Mouse (Mus musculus) monocyte, adult 5-6 weeks (primary cell): Measurements from ENCODE around the gene Coro7. TPM values are rescaled to one million over a fixed set of nuclear protein-coding genes. Genes with fewer than 3 reads are reported as not detected.
"Not testable (repeated sequence)": the region's sequence is repeated elsewhere in the genome, so short reads cannot be mapped to it uniquely, and the experiment has no call there.

Source experiments
- ATAC-seq: fragments of 153-309, 156-312 bp; replicated peaks from 2 replicates; pipeline ENCODE4 v1.8.0; 2017; ENCODE audit warnings: mild to moderate bottlenecking; ENCODE audit not compliant: low TSS enrichment, insufficient number of reproducible peaks, severe bottlenecking, poor library complexity, low FRiP score
- total RNA-seq: library from RNA; stranded (forward); fragments of 200-1000, 200-491, 200-594 nt; gene quantifications from 3 replicates; pipeline ENCODE4 v1.2.3, GENCODE M21; 2017

The Coro7 gene
- total RNA-seq, 1 experiment from 2014 or later = 29.8 TPM

DNA sequence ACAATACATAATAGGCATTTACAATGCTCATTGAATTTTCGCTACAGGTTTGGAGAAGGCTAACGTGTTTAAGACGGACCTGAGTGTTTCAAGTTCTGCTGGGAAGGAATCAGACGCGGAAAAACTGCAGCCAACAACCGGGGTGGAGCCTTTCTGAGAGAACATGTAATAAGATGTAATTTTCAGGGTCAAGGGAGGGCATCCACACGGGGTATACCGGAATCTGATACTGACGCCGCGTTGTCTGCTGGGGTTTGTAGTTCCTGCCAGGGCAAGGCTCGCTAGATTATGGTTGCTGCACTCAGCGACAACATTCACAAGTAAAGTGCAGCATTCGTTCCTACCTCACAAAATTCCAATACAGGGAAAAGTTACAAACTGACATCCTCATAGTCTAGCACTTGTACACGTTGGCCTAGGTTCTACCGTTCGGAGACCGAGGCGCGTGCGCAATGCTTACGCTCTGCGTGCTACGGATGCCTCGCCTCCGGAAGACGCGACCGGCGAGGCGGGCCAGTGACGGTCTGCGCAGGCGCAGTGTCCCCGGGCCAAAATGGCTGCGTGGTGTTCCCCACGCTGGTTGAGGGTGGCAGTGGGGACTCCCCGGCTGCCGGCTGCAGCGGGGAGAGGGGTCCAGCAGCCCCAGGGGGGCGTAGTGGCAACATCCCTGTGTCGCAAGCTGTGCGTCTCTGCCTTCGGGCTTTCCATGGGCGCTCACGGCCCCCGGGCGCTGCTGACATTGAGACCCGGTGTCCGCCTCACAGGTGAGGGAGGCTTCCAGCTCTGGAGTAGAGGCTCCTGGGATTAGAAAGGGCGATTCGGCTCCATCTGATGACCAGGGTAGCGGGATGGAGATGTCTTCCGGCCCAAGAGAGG, 4.2 kb upstream of the Coro7 start:
- peak; percentile 79 for ATAC-seq

DNA sequence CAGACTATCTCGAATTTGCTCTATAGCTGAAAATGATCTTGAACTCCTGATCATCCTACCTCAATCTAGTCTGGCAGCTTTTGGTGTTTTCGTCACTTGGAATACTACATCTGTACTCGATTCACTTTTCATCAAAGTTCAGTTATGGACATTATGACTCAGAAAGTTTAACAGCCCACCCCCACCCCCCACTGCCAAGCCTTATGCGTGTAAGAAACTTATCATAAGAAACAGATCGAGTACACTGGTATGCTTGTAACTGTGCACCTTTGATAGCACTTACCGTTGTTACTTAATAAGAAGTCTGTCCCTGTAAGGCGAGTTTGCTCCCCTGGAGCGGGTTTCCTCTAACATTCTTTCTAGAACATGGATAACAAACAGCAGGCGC, 3.6 kb upstream of the Coro7 start:
- ATAC-seq = no peak

- no peak for ATAC-seq
Measured at GRCm38 (mm10) chr16:4682628-4683179, 3.1 kb upstream of the Coro7 start.

- not testable (repeated sequence) for ATAC-seq
Measured at GRCm38 (mm10) chr16:4680922-4681455, 1.4 kb upstream of the Coro7 start.

GRCm38 (mm10) chr16:4678080-4678479, 1.5 kb downstream of the Coro7 start:
- ATAC-seq = 0 out of 2 replicates have a peak, but pooled peaks have one; percentile 15

- ATAC-seq = no peak
Measured at GRCm38 (mm10) chr16:4676836-4677235, 2.7 kb downstream of the Coro7 start.

DNA sequence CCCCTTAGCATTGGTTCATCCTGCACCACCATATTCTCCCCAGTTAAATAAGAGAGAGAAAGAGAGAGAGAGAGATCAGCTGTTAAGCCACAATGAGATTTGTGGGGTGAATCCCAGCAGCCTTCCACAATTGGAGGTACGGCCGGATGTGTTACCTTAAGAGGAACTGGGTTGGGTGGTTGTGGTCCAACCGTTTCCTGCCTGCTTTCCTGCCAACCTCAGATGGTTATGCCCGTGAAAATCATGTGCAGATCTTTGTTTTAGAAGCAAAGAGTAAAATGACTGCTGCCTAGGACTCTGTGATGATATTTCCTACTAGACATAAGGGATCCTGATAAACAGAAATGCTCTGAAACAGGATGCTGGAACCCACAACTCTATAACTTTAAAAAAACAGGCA, 5.5 kb downstream of the Coro7 start:
- peak; percentile 54 for ATAC-seq

DNA sequence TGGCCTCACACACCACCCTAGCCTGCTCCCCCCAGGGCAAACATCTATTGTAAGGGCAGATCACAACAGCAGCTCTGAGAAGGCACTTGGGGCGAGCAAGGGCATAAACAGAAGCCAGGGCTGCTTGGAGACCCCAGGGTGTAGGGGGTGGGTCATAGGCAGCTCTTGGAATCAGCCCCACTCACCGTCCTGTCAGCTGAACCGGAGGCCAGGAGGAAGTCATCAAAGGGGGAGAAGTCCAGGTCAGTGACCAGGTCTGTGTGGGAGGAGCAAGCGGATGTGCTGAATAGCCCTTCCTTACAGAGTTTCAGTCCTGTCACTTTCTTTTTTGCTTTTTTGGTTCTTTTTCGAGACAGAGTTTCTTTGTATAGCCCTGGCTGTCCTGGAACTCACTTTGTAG, 9.3 kb downstream of the Coro7 start:
- ATAC-seq = no peak

- peak; percentile 87 for ATAC-seq
Measured at GRCm38 (mm10) chr16:4667190-4667808, 12.3 kb downstream of the Coro7 start.

GRCm38 (mm10) chr16:4665726-4666125, 13.9 kb downstream of the Coro7 start:
- no peak for ATAC-seq

DNA sequence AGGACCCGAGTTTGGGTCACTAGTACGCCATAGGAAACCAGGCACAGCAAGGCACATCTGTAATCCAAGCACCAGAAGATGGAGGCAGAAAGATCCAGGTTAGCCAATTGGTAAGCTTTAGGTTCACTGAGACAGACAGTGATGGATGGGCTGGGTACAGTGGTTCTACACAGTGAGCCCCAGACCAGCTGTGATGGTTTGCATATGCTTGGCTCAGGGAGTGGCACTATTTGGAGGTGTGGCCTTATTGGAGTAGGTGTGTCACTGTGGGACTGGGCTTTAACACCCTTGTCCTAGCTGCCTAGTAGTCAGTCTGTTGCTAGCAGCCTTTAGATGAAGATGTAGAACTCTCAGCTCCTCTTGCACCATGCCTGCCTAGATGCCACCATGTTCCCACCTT, 15.8 kb downstream of the Coro7 start:
- ATAC-seq = no peak

- no peak for ATAC-seq
Measured at GRCm38 (mm10) chr16:4661605-4662004, 18.0 kb downstream of the Coro7 start.

DNA sequence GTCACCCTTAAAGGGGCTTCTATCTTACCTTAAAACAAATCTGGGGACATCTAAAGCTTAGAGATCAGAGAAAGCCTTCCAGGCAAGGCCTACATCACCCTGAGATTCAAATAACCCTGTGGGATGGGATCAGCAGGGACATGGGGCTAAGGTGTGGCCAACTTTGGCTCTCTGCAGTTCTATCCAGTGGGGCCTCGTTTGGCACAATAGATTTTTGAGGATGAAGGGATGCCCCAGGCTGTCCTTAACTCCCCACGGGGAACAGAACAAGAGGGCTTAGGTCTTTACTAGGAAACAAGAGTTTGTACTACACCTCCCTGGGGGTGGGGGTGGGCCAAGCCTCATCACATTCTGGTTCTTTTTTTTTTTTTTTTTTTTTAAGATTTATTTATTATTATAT, 20.3 kb downstream of the Coro7 start:
- no peak for ATAC-seq

DNA sequence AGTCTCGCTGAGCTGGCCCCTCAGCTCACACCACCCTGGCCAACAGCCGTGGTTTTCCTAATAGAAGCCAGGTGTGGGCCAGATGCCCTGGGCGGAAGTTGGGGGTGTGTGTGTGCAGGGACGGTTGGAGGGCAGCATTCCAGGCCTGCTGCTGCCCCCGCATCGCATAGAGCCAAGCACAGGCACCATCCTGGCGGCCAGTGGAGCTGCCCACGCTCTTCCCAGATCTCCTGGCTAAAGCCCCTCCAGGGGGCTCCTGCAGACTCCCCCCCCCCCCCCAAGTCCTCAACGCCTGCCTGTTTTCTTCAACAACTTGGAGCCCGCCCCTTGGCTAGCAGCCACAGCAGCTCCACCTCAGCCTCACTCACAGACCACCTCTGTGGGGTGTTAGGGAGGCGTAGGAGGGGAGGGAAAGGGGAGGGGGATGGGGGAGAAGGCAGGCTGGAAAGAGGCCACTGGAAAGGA, 20.8 kb downstream of the Coro7 start:
- no peak for ATAC-seq

DNA sequence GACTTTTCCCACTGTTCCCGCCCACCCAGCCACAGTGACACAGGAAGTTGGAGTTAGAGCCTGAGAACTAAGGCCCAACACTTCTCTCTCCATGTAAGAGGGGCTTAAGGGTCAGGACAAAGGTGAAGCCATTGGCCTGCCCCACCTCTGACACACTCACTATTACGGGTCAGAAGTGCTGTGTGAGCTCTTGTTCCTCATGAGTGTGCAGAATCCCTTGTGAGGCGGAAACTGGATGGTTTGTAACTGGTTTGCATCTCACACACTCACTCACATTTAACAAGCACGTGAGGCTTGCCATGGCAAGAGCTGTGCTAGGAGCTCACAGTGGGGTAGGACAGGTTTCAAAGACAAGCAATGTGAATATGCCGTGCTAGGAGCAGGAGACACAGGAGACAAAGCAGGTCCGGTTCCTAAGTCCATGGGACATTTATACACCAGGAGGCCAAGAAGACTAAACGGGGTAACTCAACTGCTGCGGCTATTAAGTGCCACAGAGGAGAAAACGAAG, 23.0 kb downstream of the Coro7 start:
- no peak for ATAC-seq

- no peak for ATAC-seq
Measured at GRCm38 (mm10) chr16:4655764-4656570, 23.6 kb downstream of the Coro7 start.

- no peak for ATAC-seq
Measured at GRCm38 (mm10) chr16:4655251-4655734, 24.3 kb downstream of the Coro7 start.

DNA sequence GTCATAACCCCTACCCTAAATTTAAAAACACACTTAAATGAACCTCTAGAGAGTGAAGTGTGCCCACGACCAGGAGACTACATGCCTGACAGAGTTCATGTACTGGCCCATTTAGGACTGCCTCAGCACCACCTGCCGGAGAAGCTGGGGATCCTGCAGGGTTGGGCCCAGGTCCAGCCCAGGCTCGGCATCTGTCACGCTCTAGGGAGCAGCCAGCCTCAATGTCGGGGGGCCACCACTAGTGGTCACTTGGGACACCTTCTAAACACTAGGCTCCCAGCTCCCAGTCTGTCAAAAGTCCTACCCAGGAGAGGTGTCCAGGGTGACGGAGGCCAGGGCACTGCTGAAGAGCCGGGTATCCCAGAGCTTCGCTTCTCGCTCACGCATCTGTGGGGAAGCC, 24.9 kb downstream of the Coro7 start:
- no peak for ATAC-seq
